Comparison of ENCODE assay signal across 8 mouse cellular contexts in the genomic region with DNA sequence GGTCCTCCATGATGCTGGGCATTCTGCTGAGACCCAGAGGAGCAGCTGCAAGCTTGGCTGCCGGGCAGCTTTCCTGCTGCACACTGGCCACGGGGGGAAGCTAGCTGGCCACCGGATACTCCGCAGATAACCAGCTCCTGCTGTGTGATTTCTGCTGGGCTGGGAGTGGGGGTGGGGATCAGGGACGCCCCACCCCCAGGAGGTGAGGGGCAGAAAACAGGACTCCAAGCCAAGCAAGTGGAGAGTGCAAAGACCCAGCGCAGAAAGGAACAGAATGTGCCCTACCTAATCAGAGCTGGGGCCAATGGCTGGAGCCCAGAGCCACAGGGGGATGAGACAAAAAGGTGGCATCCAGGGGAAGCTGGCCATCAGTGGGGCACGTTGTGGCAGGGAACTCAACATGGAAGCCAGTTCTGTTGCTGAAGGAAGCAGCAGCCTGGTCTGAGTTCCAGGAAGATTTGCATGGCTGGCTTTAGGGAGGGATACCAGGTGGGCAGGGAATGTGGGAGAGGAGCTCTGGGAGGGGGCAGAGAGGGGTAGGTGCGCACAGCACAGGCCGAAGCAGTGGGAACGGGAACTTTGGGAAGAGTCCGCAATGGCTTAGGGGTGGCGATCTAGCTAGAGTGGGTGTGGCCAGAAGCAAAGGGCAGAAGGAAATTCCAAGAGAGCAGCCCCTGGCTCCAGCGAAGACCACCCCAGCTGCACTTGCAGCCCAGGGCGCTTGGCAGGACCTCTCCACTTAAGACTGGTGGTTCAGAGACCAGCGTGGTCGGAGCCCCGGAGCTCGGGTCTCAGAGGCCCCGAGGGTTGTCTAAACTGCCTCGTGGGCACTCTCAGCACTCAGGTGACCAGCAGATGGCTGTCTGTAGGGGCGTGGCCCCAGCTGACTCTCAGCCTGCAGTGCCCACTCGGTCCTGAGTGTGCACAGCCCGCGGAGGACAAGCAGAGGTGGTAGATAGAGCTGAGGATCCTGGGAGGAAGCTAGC.
A peak's percentile ranks its signal among the peaks of the same experiment; 100 is the strongest.
DNase-seq lines count a peak whose midpoint lies in the region; ATAC-seq and TF ChIP-seq lines count a peak whose summit lies in the region.

No protein-coding gene starts in this region.

- H3K27ac ChIP-seq in MEL (ENCODE audit: control insufficient read depth, low read depth, low read length): no peak overlapping the region
- H3K27ac ChIP-seq in brown adipose tissue, adult 24 weeks (replicated peaks; ENCODE audit: low read depth, low read length): peak overlapping the region; percentile 87
- peak overlapping the region; percentile 99 for H3K27ac ChIP-seq in forebrain, embryonic 15.5 days (replicated peaks)
- H3K27ac ChIP-seq in hindbrain, embryonic 13.5 days: peak overlapping the region; percentile 100

- H3K36me3 ChIP-seq in MEL (ENCODE audit: control insufficient read depth in 1 of 2, insufficient read depth in 2 of 2, low read length in 2 of 2) (peaks cover 0 to 5% of the 10 kb centered on the region in 2 experiments; a peak in 2 of 4 replicates), myocyte (ENCODE audit: control insufficient read depth, insufficient read depth) (no peaks in the 10 kb centered on the region)
- no peaks in the 10 kb centered on the region for H3K36me3 ChIP-seq in forebrain, embryonic 15.5 days
- no peaks in the 10 kb centered on the region for H3K36me3 ChIP-seq in hindbrain, embryonic 13.5 days

- peak; percentile 26 for DNase-seq in MEL (ENCODE audit: low read depth, low spot score)
- peak; percentile 58 for DNase-seq in liver
- DNase-seq in frontal cortex, adult 2 months (ENCODE audit: extremely low spot score in 1 of 2, low spot score in 1 of 2): no peak
- DNase-seq in layer of hippocampus, postnatal 25 days (ENCODE audit: extremely low spot score in 1 of 2, low spot score in 1 of 2): no peak

- TF ChIP-seq EP300 in MEL (IDR thresholded peaks at IDR 0.05; ENCODE audit: low read depth in 1 of 2, low read length in 2 of 2): no peak

- 5% methylated on average over 24 of the region's 24 CpGs for WGBS in forebrain, embryonic 15.5 days
- 2% methylated on average over 24 of the region's 24 CpGs for WGBS in hindbrain, embryonic 13.5 days

- H3ac ChIP-seq in myocyte (ENCODE audit: control insufficient read depth, insufficient read length): peak overlapping the region; percentile 28

- peak overlapping the region; percentile 36 to 42 for H3K4me3 ChIP-seq in MEL (ENCODE audit: control insufficient read depth in 1 of 2, insufficient read depth in 1 of 2, low read depth in 2 of 2, low read length in 2 of 2)
- H3K4me3 ChIP-seq in brown adipose tissue, adult 24 weeks (ENCODE audit: insufficient read depth, low read depth, low read length): peak overlapping the region; percentile 31
- H3K4me3 ChIP-seq in forebrain, embryonic 15.5 days: no peak overlapping the region
- H3K4me3 ChIP-seq in hindbrain, embryonic 13.5 days: no peak overlapping the region
- peak overlapping the region; percentile 46 for H3K4me3 ChIP-seq in myocyte

- no peak for TF ChIP-seq CTCF in MEL (IDR thresholded peaks at IDR 0.05 in 2 of 3, conservative IDR thresholded peaks at IDR 0.05 in 1 of 3; ENCODE audit: control insufficient read depth in 1 of 3, insufficient read depth in 1 of 3, low read depth in 2 of 3, low read length in 3 of 3, poor library complexity in 1 of 3, severe bottlenecking in 1 of 3)

- H3K9ac ChIP-seq in MEL (ENCODE audit: control insufficient read depth, low read depth, low read length, poor library complexity, severe bottlenecking): peak overlapping the region; percentile 41
- H3K9ac ChIP-seq in forebrain, embryonic 15.5 days (replicated peaks): peak overlapping the region; percentile 40
- H3K9ac ChIP-seq in hindbrain, embryonic 13.5 days: peak overlapping the region; percentile 73

- peak overlapping the region; percentile 6; the same call in 1 of the 2 replicates for H3K4me2 ChIP-seq in forebrain, embryonic 15.5 days (replicated peaks)
- peak overlapping the region; percentile 59 for H3K4me2 ChIP-seq in hindbrain, embryonic 13.5 days
- peak overlapping the region; percentile 99 for H3K4me2 ChIP-seq in myocyte (ENCODE audit: low read depth)

- H3K27me3 ChIP-seq in MEL (ENCODE audit: control insufficient read depth in 1 of 2, insufficient read depth in 2 of 2, low read length in 2 of 2) (no peaks in the 10 kb centered on the region), myocyte (ENCODE audit: control insufficient read depth, insufficient read depth, insufficient read length) (no peaks in the 10 kb centered on the region)
- no peaks in the 10 kb centered on the region for H3K27me3 ChIP-seq in forebrain, embryonic 15.5 days
- no peaks in the 10 kb centered on the region for H3K27me3 ChIP-seq in hindbrain, embryonic 13.5 days

- peaks cover 6 to 24% of the 10 kb centered on the region in 2 experiments; a peak in 3 of 4 replicates for H3K4me1 ChIP-seq in MEL (ENCODE audit: control insufficient read depth in 1 of 2, insufficient read depth in 2 of 2, low read length in 2 of 2)
- H3K4me1 ChIP-seq in brown adipose tissue, adult 24 weeks (ENCODE audit: control insufficient read depth, insufficient read depth, insufficient read length, low read length): peaks cover 35% of the 10 kb centered on the region
- H3K4me1 ChIP-seq in forebrain, embryonic 15.5 days: peaks cover 73% of the 10 kb centered on the region
- peaks cover 76% of the 10 kb centered on the region for H3K4me1 ChIP-seq in hindbrain, embryonic 13.5 days (replicated peaks)

- H3K9me3 ChIP-seq in MEL (replicated peaks; ENCODE audit: insufficient read depth, low read length): no peaks in the 10 kb centered on the region
- no peaks in the 10 kb centered on the region for H3K9me3 ChIP-seq in forebrain, embryonic 15.5 days
- no peaks in the 10 kb centered on the region for H3K9me3 ChIP-seq in hindbrain, embryonic 13.5 days

- TF ChIP-seq POLR2A in MEL (IDR thresholded peaks at IDR 0.05; ENCODE audit: control insufficient read depth in 1 of 2, insufficient read depth in 1 of 2, low read depth in 1 of 2, low read length in 2 of 2, poor library complexity in 1 of 2) (no peak), myocyte (IDR thresholded peaks at IDR 0.05; ENCODE audit: insufficient read length, low read depth) (no peak)

- no peaks in the 10 kb centered on the region for H3K79me2 ChIP-seq in MEL (ENCODE audit: control insufficient read depth, insufficient read depth, low read length, poor library complexity)
- peaks cover 6% of the 10 kb centered on the region for H3K79me2 ChIP-seq in myocyte (ENCODE audit: control insufficient read depth, insufficient read depth)

- no peak for TF ChIP-seq RAD21 in MEL (IDR thresholded peaks at IDR 0.05; ENCODE audit: low read depth, low read length)

- no peak for ATAC-seq in forebrain, embryonic 15.5 days (replicated peaks)
- no peak for ATAC-seq in hindbrain, embryonic 13.5 days (ENCODE audit: low FRiP score)

TF ChIP-seq in MEL, 35 proteins besides CTCF, POLR2A, EP300 and RAD21 (continues in another document):
- TF ChIP-seq CHD1 (IDR thresholded peaks at IDR 0.05; ENCODE audit: low read depth, low read length) (no peak), RCOR1 (IDR thresholded peaks at IDR 0.05; ENCODE audit: low read depth, low read length) (no peak), SIN3A (IDR thresholded peaks at IDR 0.05; ENCODE audit: low read length) (no peak), HCFC1 (IDR thresholded peaks at IDR 0.05; ENCODE audit: low read depth, low read length) (no peak), ZKSCAN1 (IDR thresholded peaks at IDR 0.05; ENCODE audit: low read depth, low read length) (no peak), GATA1 (IDR thresholded peaks at IDR 0.05; ENCODE audit: low read depth, low read length) (no peak), E2F4 (IDR thresholded peaks at IDR 0.05; ENCODE audit: borderline replicate concordance, low read depth, low read length) (no peak), MAX (IDR thresholded peaks at IDR 0.05; ENCODE audit: low read length) (no peak), TBP (IDR thresholded peaks at IDR 0.05; ENCODE audit: low read depth, low read length) (no peak), ZMIZ1 (IDR thresholded peaks at IDR 0.05; ENCODE audit: low read depth, low read length) (no peak), CHD2 (IDR thresholded peaks at IDR 0.05; ENCODE audit: low read length) (no peak), UBTF (IDR thresholded peaks at IDR 0.05; ENCODE audit: borderline replicate concordance, insufficient read depth, low read depth, low read length) (no peak), ELF1 (IDR thresholded peaks at IDR 0.05; ENCODE audit: low read depth, low read length) (no peak), USF2 (IDR thresholded peaks at IDR 0.05; ENCODE audit: borderline replicate concordance in 1 of 2, insufficient read depth in 1 of 2, low read depth in 1 of 2, low read length in 2 of 2) (no peak), POLR2AphosphoS2 (IDR thresholded peaks at IDR 0.05; ENCODE audit: low read length) (no peak), KAT2A (conservative IDR thresholded peaks at IDR 0.05; ENCODE audit: low read depth, low read length) (no peak)

TF ChIP-seq in myocyte, 11 proteins besides CTCF, POLR2A, EP300 and RAD21:
- peak; percentile 24 for TF ChIP-seq TCF12 (IDR thresholded peaks at IDR 0.05; ENCODE audit: insufficient read depth, poor library complexity, severe bottlenecking)
- no peak for TF ChIP-seq CEBPB (IDR thresholded peaks at IDR 0.05; ENCODE audit: insufficient read depth, poor library complexity, severe bottlenecking)
- no peak for TF ChIP-seq SRF (IDR thresholded peaks at IDR 0.05; ENCODE audit: control insufficient read depth, insufficient read length, low read depth)
- TF ChIP-seq MYOG (IDR thresholded peaks at IDR 0.05; ENCODE audit: control insufficient read depth in 1 of 3, insufficient read depth in 1 of 3, insufficient read length in 2 of 3, low read depth in 2 of 3): peak in 2 of 3 experiments; percentile 43 to 86
- TF ChIP-seq USF1 (IDR thresholded peaks at IDR 0.05; ENCODE audit: low read depth): peak; percentile 72
- TF ChIP-seq MYOD1 (IDR thresholded peaks at IDR 0.05; ENCODE audit: control insufficient read depth in 1 of 3, insufficient read length in 2 of 3, low read depth in 2 of 3): peak in 2 of 3 experiments; percentile 50 to 87

Comparison
In these comparisons a context has a peak if more than half of its experiments do, and no peak if none do; other contexts are left out.
1. DNase-seq: peak in MEL (single experiment) and liver (single experiment); none in frontal cortex, adult 2 months (0 of 2) and layer of hippocampus, postnatal 25 days (0 of 2).
2. H3K4me3 ChIP-seq: peak in MEL (2 of 2), brown adipose tissue, adult 24 weeks (single experiment) and myocyte (single experiment); none in forebrain, embryonic 15.5 days (single experiment) and hindbrain, embryonic 13.5 days (single experiment).
3. H3K4me2 ChIP-seq: peak in every context shown above with its lines; median percentile 99 in myocyte; 59 in hindbrain, embryonic 13.5 days; 6 in forebrain, embryonic 15.5 days.
4. Peak in every context shown above with its lines, with median percentiles within 50 percentile points of each other: H3K9ac ChIP-seq.